Mouse (Mus musculus): ENCODE results near the gene Gm9903.

DNA sequence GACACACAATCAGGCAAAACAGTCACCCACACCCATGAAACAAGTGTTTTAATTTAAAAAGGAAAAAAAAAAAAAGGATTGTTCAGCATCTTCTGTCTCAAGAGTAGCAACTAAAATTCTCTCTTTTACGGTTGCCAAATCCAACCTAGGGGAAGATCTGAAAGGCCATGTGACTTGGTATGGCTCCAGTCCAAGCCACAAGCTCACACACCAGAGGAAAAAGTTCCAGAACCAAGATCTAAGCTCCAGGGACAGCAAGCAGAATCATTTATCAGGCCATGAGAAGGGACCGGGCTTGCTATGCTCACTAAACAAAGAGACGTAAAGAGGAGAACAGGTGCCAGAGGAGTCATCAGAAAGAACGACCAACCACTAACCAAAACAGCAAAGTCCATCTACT, 1.8 kb upstream of the Gm9903 start:
- TF ChIP-seq EP300 (IDR thresholded peaks at IDR 0.05; ENCODE audit: insufficient read depth, low read depth, low read length) (no peak), POLR2A (IDR thresholded peaks at IDR 0.05; ENCODE audit: insufficient read depth, low read length) (no peak), CTCF (IDR thresholded peaks at IDR 0.05; ENCODE audit: low read depth, low read length) (no peak)

Data from ES-Bruce4 (cell line).